Comparison of ENCODE assay signal across 19 mouse cellular contexts in genomic region chr2:44954180-44954579, GRCm38 (mm10).
"Had no signal": no experiment of that assay in that cellular context is flagged by ENCODE, and none has a peak within 500 bp of the region (broad histone marks: within the 10 kb centered on the region; RNA-seq: fewer than 3 reads in every experiment).

No protein-coding gene starts in this region.

- DNase-seq: kidney, adult 8-10 months; kidney, postnatal 14 days; kidney, postnatal 4 days; layer of hippocampus, adult 9-11 months; lung, adult 2 months; lung, postnatal 14 days; lung, postnatal 4 days; retina, postnatal 1 day; right cerebral cortex, postnatal 25 days; spleen, adult 18-20 months; thymus, postnatal 36 days had no signal

- H3K4me3 ChIP-seq: limb, embryonic 10.5 days; limb, embryonic 13.5 days; midbrain, embryonic 13.5 days; neural tube, embryonic 12.5 days; neural tube, embryonic 15.5 days; stomach, embryonic 15.5 days had no signal

- ATAC-seq: intestine, postnatal 0 days; midbrain, embryonic 13.5 days; midbrain, embryonic 16.5 days had no signal

- H3K4me2 ChIP-seq: limb, embryonic 13.5 days; midbrain, embryonic 13.5 days; neural tube, embryonic 12.5 days; neural tube, embryonic 15.5 days; stomach, embryonic 15.5 days had no signal

- H3K9me3 ChIP-seq: limb, embryonic 10.5 days; limb, embryonic 13.5 days; midbrain, embryonic 13.5 days; neural tube, embryonic 12.5 days; neural tube, embryonic 15.5 days; stomach, embryonic 15.5 days had no signal

- H3K27ac ChIP-seq: limb, embryonic 10.5 days; limb, embryonic 13.5 days; midbrain, embryonic 13.5 days; neural tube, embryonic 12.5 days; neural tube, embryonic 15.5 days; stomach, embryonic 15.5 days had no signal

- H3K36me3 ChIP-seq: limb, embryonic 10.5 days; limb, embryonic 13.5 days; midbrain, embryonic 13.5 days; neural tube, embryonic 12.5 days; neural tube, embryonic 15.5 days; stomach, embryonic 15.5 days had no signal

- H3K4me1 ChIP-seq: midbrain, embryonic 13.5 days; neural tube, embryonic 12.5 days; neural tube, embryonic 15.5 days; stomach, embryonic 15.5 days had no signal

- H3K27me3 ChIP-seq: limb, embryonic 13.5 days; midbrain, embryonic 13.5 days; neural tube, embryonic 12.5 days; neural tube, embryonic 15.5 days; stomach, embryonic 15.5 days had no signal

- H3K9ac ChIP-seq: limb, embryonic 13.5 days; midbrain, embryonic 13.5 days; neural tube, embryonic 12.5 days; neural tube, embryonic 15.5 days; stomach, embryonic 15.5 days had no signal
